Mouse (Mus musculus) neutrophil, adult 59 days (primary cell): ENCODE data around the gene Rad50. TPM values are rescaled to one million over a fixed set of nuclear protein-coding genes. Genes with fewer than 3 reads are reported as not detected.

Experiments
- total RNA-seq, 2 experiments: library from RNA; stranded (reverse); gene quantifications; 1 replicate in 1 of 2; 2 replicates in 1 of 2; pipeline ENCODE4 v1.2.4; 2023

Gene Rad50
- total RNA-seq = 10 to 100 TPM; 13.2 to 13.8 TPM

DNA sequence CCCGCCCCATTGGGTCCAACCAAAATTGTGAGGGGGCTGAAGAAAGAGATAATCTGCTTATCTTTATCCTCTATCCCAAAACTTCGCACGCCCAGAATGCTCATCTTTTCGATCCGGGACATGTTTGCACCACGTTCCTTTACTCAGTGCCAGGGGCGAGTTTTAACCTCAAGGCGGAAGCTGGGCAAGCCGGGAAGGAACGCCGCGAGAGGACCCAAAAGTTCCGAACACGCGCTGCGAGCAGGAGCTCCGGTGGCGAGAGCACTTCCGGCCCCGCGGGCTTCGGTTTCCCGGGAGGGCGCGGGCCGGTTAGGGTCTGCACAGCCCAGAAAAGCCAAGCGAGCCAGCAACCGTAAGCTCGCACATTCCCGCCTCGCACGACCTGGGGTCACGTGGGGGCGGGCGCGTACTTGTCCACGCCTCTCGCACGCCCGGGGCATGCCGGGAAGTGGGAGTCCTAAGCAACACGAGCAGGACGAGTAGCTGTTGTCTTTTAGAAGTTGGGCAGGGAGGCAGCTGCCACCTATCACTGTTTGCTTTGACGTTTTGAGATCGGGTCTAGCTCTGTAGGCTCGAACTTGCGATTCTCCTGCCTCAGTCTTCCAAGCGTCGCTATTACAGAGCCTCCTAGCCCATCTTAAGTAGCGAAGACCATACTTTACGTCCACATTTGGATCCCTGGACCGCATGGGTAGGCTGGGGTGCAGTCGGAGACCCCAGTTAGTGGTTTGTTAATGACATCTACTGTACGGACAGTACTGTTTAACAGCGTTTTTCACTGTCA lies at the start of gene Rad50:
Gene Rad50, minus strand, starts transcription at position 386 of the 784 bp plus-strand sequence.

DNA sequence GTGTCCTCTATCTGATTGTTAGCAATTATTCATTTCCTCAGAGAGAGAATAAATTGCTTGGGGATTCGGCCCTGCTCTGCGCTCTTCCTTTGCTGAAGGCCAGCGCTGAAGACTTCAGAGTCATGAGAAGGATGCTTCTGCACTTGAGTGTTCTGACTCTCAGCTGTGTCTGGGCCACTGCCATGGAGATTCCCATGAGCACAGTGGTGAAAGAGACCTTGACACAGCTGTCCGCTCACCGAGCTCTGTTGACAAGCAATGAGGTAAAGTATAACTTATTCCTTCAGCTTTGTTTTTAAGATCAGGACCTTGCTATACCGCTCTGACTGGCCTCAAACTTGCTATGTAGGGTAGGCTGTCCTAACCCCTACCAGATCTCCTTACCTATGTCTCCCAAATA lies 13.6 kb upstream of the Rad50 start, which contains the start of gene Il5:
Gene Il5, plus strand, starts transcription at position 80 of the 400 bp plus-strand sequence.

DNA sequence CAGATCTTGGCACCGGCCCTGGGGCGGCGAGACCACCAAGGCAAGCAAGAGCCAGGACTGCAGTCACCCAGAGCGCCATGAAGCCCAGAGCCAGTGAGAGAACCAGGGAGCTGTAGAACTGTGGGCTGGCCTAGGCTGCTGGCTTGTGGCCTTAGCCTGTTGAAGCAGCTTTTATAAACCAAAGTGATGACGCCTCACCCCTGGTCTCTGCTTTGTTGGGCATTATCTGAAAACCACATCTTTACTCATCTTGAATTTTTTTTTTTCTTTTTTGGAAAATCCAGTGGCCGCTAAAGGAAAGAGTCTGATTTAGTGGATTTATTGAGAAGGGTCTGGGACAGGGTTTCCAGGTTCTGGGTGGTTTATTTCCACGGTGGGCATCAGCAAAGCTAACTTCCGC lies 72.6 kb downstream of the Rad50 start, which contains the start of gene Il13:
Gene Il13, minus strand, starts transcription at position 147 of the 400 bp plus-strand sequence.

DNA sequence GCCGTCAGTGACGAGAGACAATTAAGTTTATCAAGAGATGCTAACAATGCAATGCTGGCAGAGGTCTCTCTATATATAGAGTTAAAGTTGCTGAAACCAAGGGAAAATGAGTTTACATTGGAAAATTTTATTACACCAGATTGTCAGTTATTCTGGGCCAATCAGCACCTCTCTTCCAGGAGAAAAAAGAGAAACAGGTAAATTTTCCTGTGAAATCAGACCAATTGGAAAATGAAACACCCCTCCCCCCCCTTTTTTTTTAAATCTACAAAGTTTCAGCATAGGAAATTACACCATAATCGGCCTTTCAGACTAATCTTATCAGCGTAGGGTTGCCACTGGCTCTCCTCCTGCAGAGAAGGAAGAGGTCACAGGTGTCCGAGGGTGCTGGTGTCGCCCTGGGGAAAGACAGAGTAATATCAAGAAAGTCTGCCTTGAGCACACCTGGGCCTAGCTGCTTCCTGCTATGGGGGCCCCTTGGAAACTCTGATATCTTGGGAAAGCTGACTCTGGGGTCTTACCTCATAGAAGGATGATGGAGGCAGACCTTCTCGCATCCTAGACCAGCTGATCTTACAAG lies 88.4 kb downstream of the Rad50 start, which contains the start of gene Il4:
Gene Il4, minus strand, starts transcription at position 51 of the 580 bp plus-strand sequence.

Other genes starting within 250 kb of the Rad50 start
- not detected for gene Gm9837, start 236.8 kb downstream of the Rad50 start, total RNA-seq
- gene Gm9945, start 227.2 kb downstream of the Rad50 start, total RNA-seq = not detected
- under 1 TPM; 0.33 to 0.42 TPM for gene Sowaha, start 227.0 kb downstream of the Rad50 start, total RNA-seq
- gene Sept8, start 188.1 kb downstream of the Rad50 start, total RNA-seq = 1 to 10 TPM; 4.6 to 8.5 TPM
- 1 to 10 TPM; 1.6 to 4.2 TPM for gene Kif3a, start 139.9 kb downstream of the Rad50 start, total RNA-seq
- gene Il4, start 88.7 kb downstream of the Rad50 start, total RNA-seq = not detected
- gene Il13, start 72.6 kb downstream of the Rad50 start, total RNA-seq = not detected
- gene Il5, start 13.5 kb upstream of the Rad50 start, total RNA-seq = not detected
- 100 to 1,000 TPM; 131 to 161 TPM for gene Irf1, start 62.7 kb upstream of the Rad50 start, total RNA-seq
- not detected for gene Gm17334, start 65.9 kb upstream of the Rad50 start, total RNA-seq
- under 1 TPM; 0.42 to 0.90 TPM for gene Gm12216, start 151.9 kb upstream of the Rad50 start, total RNA-seq
- gene Slc22a5, start 184.3 kb upstream of the Rad50 start, total RNA-seq = 1 to 10 TPM; 5.0 to 5.9 TPM